51 mouse cellular contexts compared by ENCODE assay signal in the genomic region with DNA sequence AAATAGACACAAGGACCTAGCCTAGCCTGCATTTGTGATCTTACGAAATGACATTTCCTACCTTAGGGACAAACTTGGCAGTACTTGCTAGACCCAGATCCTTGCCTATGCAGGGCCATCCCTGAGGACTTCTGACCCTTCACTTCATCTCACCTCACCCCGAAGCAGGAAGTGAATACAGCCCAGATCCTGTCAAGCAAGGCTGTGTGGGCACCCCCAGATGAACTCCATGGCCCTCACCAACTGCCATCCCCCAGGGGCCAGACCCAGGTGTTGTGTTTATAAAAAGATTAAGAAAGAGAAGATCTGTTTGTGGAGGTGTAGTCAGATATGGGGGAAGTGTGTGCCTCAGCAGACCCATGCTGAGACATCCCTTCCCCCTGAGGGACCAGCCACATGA. TPM values are rescaled to one million over a fixed set of nuclear protein-coding genes. Genes with fewer than 3 reads are reported as not detected.
"Had no signal": no experiment of that assay in that cellular context is flagged by ENCODE, and none has a peak within 500 bp of the region (broad histone marks: within the 10 kb centered on the region; RNA-seq: fewer than 3 reads in every experiment).

No protein-coding gene starts in this region.

- H3K9ac ChIP-seq: heart, embryonic 12.5 days; heart, embryonic 13.5 days; heart, embryonic 15.5 days; hindbrain, embryonic 12.5 days; hindbrain, embryonic 13.5 days; hindbrain, embryonic 14.5 days; hindbrain, embryonic 15.5 days; intestine, embryonic 15.5 days; kidney, embryonic 15.5 days had no signal

- H3K4me1 ChIP-seq: heart, embryonic 12.5 days; heart, embryonic 13.5 days; heart, embryonic 15.5 days; hindbrain, embryonic 12.5 days; hindbrain, embryonic 13.5 days; hindbrain, embryonic 15.5 days; intestine, embryonic 15.5 days; kidney, embryonic 15.5 days had no signal

- H3K9me3 ChIP-seq: heart, embryonic 12.5 days; heart, embryonic 13.5 days; heart, embryonic 15.5 days; hindbrain, embryonic 10.5 days; hindbrain, embryonic 12.5 days; hindbrain, embryonic 13.5 days; hindbrain, embryonic 15.5 days; intestine, embryonic 15.5 days; kidney, embryonic 15.5 days had no signal

- H3K27ac ChIP-seq: heart, embryonic 13.5 days; heart, embryonic 15.5 days; hindbrain, embryonic 10.5 days; hindbrain, embryonic 12.5 days; hindbrain, embryonic 13.5 days; hindbrain, embryonic 14.5 days; hindbrain, embryonic 15.5 days; hindbrain, postnatal 0 days; intestine, embryonic 15.5 days; kidney, embryonic 15.5 days; kidney, postnatal 0 days; layer of hippocampus, adult 2 months; left cerebral cortex, adult 2 months had no signal

- H3K4me3 ChIP-seq: heart, embryonic 12.5 days; heart, embryonic 13.5 days; heart, embryonic 15.5 days; hindbrain, embryonic 10.5 days; hindbrain, embryonic 12.5 days; hindbrain, embryonic 13.5 days; hindbrain, embryonic 15.5 days; intestine, embryonic 15.5 days; kidney, embryonic 15.5 days; layer of hippocampus, adult 2 months; left cerebral cortex, adult 2 months had no signal

- H3K27me3 ChIP-seq: heart, embryonic 13.5 days; heart, embryonic 15.5 days; hindbrain, embryonic 12.5 days; hindbrain, embryonic 13.5 days; hindbrain, embryonic 15.5 days; intestine, embryonic 15.5 days; kidney, embryonic 15.5 days had no signal

- H3K4me2 ChIP-seq: heart, embryonic 11.5 days; heart, embryonic 12.5 days; heart, embryonic 13.5 days; heart, embryonic 15.5 days; hindbrain, embryonic 12.5 days; hindbrain, embryonic 13.5 days; hindbrain, embryonic 14.5 days; hindbrain, embryonic 15.5 days; intestine, embryonic 15.5 days; kidney, embryonic 15.5 days had no signal

- H3K36me3 ChIP-seq: heart, embryonic 12.5 days; heart, embryonic 13.5 days; heart, embryonic 15.5 days; hindbrain, embryonic 10.5 days; hindbrain, embryonic 12.5 days; hindbrain, embryonic 13.5 days; hindbrain, embryonic 15.5 days; intestine, embryonic 15.5 days; kidney, embryonic 15.5 days had no signal

- DNase-seq: heart, postnatal 10 days; heart, postnatal 14 days; heart, postnatal 36 days; heart, postnatal 4 days; kidney, adult 11 months; kidney, adult 18-20 months; kidney, adult 2 months; kidney, adult 8-10 months; kidney, adult 9 months; kidney, postnatal 10 days; kidney, postnatal 14 days; kidney, postnatal 25 days; kidney, postnatal 36 days; kidney, postnatal 4 days; layer of hippocampus, postnatal 36 days had no signal

RNA-seq across cellular contexts. Expression of gene Lcn11, which starts 2.2 kb away (rescaled TPM):
- total RNA-seq: heart, postnatal 10 days; heart, postnatal 14 days; heart, postnatal 25 days; heart, postnatal 36 days; heart, postnatal 4 days; hematopoietic stem cell, adult 5-6 weeks; hindbrain, postnatal 0 days; layer of hippocampus, adult 18-20 months; layer of hippocampus, adult 2 months; layer of hippocampus, adult 8-10 months; layer of hippocampus, postnatal 10 days; layer of hippocampus, postnatal 14 days; layer of hippocampus, postnatal 25 days; layer of hippocampus, postnatal 36 days; left cerebral cortex, adult 18-20 months; left cerebral cortex, adult 2 months; left cerebral cortex, adult 8-10 months had no signal
- polyA plus RNA-seq: heart, embryonic 11.5 days; heart, embryonic 12.5 days; heart, embryonic 13.5 days; heart, embryonic 14.5 days; heart, embryonic 15.5 days; heart, embryonic 16.5 days; heart, postnatal 0 days; hindbrain, embryonic 10.5 days; hindbrain, embryonic 11.5 days; hindbrain, embryonic 12.5 days; hindbrain, embryonic 13.5 days; hindbrain, embryonic 14.5 days; hindbrain, embryonic 15.5 days; hindbrain, embryonic 16.5 days; hindbrain, postnatal 0 days; inflammation-experienced regulatory T-cells, adult 6 months; intestine, embryonic 14.5 days; intestine, embryonic 15.5 days; intestine, embryonic 16.5 days; intestine, postnatal 0 days; kidney, adult 2 months; kidney, embryonic 14.5 days; kidney, embryonic 15.5 days; kidney, embryonic 16.5 days; kidney, postnatal 0 days; large intestine, adult 2 months had no signal

RNA-seq across cellular contexts. Expression of gene Gm13539, which starts 7.4 kb away (rescaled TPM):
- total RNA-seq: heart, postnatal 10 days; heart, postnatal 14 days; heart, postnatal 25 days; heart, postnatal 36 days; heart, postnatal 4 days; hematopoietic stem cell, adult 5-6 weeks; hindbrain, postnatal 0 days; layer of hippocampus, adult 18-20 months; layer of hippocampus, adult 2 months; layer of hippocampus, adult 8-10 months; layer of hippocampus, postnatal 10 days; layer of hippocampus, postnatal 14 days; layer of hippocampus, postnatal 25 days; layer of hippocampus, postnatal 36 days; left cerebral cortex, adult 18-20 months; left cerebral cortex, adult 2 months; left cerebral cortex, adult 8-10 months had no signal
- polyA plus RNA-seq: heart, embryonic 11.5 days; heart, embryonic 12.5 days; heart, embryonic 13.5 days; heart, embryonic 14.5 days; heart, embryonic 15.5 days; heart, postnatal 0 days; hindbrain, embryonic 10.5 days; hindbrain, embryonic 11.5 days; hindbrain, embryonic 12.5 days; hindbrain, embryonic 13.5 days; hindbrain, embryonic 14.5 days; hindbrain, embryonic 15.5 days; hindbrain, embryonic 16.5 days; hindbrain, postnatal 0 days; inflammation-experienced regulatory T-cells, adult 6 months; intestine, embryonic 14.5 days; intestine, embryonic 15.5 days; intestine, embryonic 16.5 days; intestine, postnatal 0 days; kidney, adult 2 months; kidney, embryonic 14.5 days; kidney, embryonic 15.5 days; kidney, embryonic 16.5 days; kidney, postnatal 0 days; large intestine, adult 2 months had no signal

RNA-seq across cellular contexts. Expression of gene Lcn3, which starts 9.3 kb away (rescaled TPM):
- total RNA-seq: heart, postnatal 10 days; heart, postnatal 14 days; heart, postnatal 25 days; heart, postnatal 36 days; heart, postnatal 4 days; hematopoietic stem cell, adult 5-6 weeks; hindbrain, postnatal 0 days; layer of hippocampus, adult 18-20 months; layer of hippocampus, adult 2 months; layer of hippocampus, adult 8-10 months; layer of hippocampus, postnatal 10 days; layer of hippocampus, postnatal 14 days; layer of hippocampus, postnatal 25 days; layer of hippocampus, postnatal 36 days; left cerebral cortex, adult 18-20 months; left cerebral cortex, adult 2 months; left cerebral cortex, adult 8-10 months had no signal
- polyA plus RNA-seq: heart, embryonic 11.5 days; heart, embryonic 12.5 days; heart, embryonic 13.5 days; heart, embryonic 14.5 days; heart, embryonic 15.5 days; heart, embryonic 16.5 days; heart, postnatal 0 days; hindbrain, embryonic 10.5 days; hindbrain, embryonic 11.5 days; hindbrain, embryonic 12.5 days; hindbrain, embryonic 13.5 days; hindbrain, embryonic 14.5 days; hindbrain, embryonic 15.5 days; hindbrain, embryonic 16.5 days; hindbrain, postnatal 0 days; inflammation-experienced regulatory T-cells, adult 6 months; intestine, embryonic 14.5 days; intestine, embryonic 15.5 days; intestine, embryonic 16.5 days; intestine, postnatal 0 days; kidney, adult 2 months; kidney, embryonic 15.5 days; kidney, embryonic 16.5 days; kidney, postnatal 0 days; large intestine, adult 2 months had no signal

RNA-seq across cellular contexts. Expression of gene Obp2b, which starts 37.8 kb away (rescaled TPM):
- total RNA-seq: heart, postnatal 10 days; heart, postnatal 14 days; heart, postnatal 25 days; heart, postnatal 36 days; heart, postnatal 4 days; hematopoietic stem cell, adult 5-6 weeks; hindbrain, postnatal 0 days; layer of hippocampus, adult 18-20 months; layer of hippocampus, postnatal 10 days; layer of hippocampus, postnatal 14 days; layer of hippocampus, postnatal 25 days; left cerebral cortex, adult 18-20 months had no signal
- polyA plus RNA-seq: heart, embryonic 11.5 days; heart, embryonic 12.5 days; heart, embryonic 13.5 days; heart, embryonic 14.5 days; heart, embryonic 15.5 days; heart, embryonic 16.5 days; heart, postnatal 0 days; hindbrain, embryonic 10.5 days; hindbrain, embryonic 11.5 days; hindbrain, embryonic 12.5 days; hindbrain, embryonic 13.5 days; hindbrain, embryonic 14.5 days; hindbrain, embryonic 15.5 days; hindbrain, embryonic 16.5 days; hindbrain, postnatal 0 days; inflammation-experienced regulatory T-cells, adult 6 months; intestine, embryonic 14.5 days; intestine, embryonic 15.5 days; intestine, embryonic 16.5 days; intestine, postnatal 0 days; kidney, adult 2 months; kidney, embryonic 14.5 days; kidney, embryonic 15.5 days; kidney, embryonic 16.5 days; kidney, postnatal 0 days; large intestine, adult 2 months had no signal

RNA-seq across cellular contexts. Expression of gene Glt6d1, which starts 41.0 kb away (rescaled TPM):
- total RNA-seq: heart, postnatal 10 days; heart, postnatal 14 days; heart, postnatal 25 days; heart, postnatal 36 days; heart, postnatal 4 days; hematopoietic stem cell, adult 5-6 weeks; hindbrain, postnatal 0 days; layer of hippocampus, adult 18-20 months; layer of hippocampus, adult 2 months; layer of hippocampus, adult 8-10 months; layer of hippocampus, postnatal 10 days; layer of hippocampus, postnatal 14 days; layer of hippocampus, postnatal 25 days; layer of hippocampus, postnatal 36 days; left cerebral cortex, adult 18-20 months; left cerebral cortex, adult 2 months; left cerebral cortex, adult 8-10 months had no signal
- polyA plus RNA-seq: heart, embryonic 11.5 days; heart, embryonic 12.5 days; heart, embryonic 13.5 days; heart, embryonic 14.5 days; heart, embryonic 15.5 days; heart, embryonic 16.5 days; heart, postnatal 0 days; hindbrain, embryonic 10.5 days; hindbrain, embryonic 11.5 days; hindbrain, embryonic 12.5 days; hindbrain, embryonic 13.5 days; hindbrain, embryonic 14.5 days; hindbrain, embryonic 15.5 days; hindbrain, embryonic 16.5 days; hindbrain, postnatal 0 days; inflammation-experienced regulatory T-cells, adult 6 months; intestine, embryonic 14.5 days; intestine, embryonic 15.5 days; intestine, embryonic 16.5 days; intestine, postnatal 0 days; kidney, adult 2 months; kidney, embryonic 14.5 days; kidney, embryonic 15.5 days; kidney, embryonic 16.5 days; kidney, postnatal 0 days; large intestine, adult 2 months had no signal
